Comparison of ENCODE assay signal across 7 mouse cellular contexts in the genomic region with DNA sequence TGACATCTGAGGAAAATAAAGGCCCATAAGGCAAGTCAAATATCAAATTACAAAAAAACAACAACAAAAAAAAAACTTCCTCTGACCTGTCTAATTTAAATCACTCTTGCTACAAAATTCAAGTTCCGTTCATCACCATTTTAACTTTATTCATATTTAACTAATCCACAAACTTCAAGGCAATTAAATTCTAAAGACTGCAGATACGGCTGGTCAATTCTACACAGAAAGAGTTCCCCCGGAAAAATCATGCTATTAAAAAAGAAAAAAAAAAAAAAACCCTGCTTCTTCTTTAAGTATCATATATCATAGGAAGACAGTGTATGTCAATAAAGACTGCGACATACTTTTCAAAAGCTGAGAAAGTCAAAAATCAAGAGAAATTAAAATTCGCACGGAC. TPM values are rescaled to one million over a fixed set of nuclear protein-coding genes. Genes with fewer than 3 reads are reported as not detected.
A peak's percentile ranks its signal among the peaks of the same experiment; 100 is the strongest.
DNase-seq lines count a peak whose midpoint lies in the region; ATAC-seq and TF ChIP-seq lines count a peak whose summit lies in the region.

No protein-coding gene starts in this region.

- peak overlapping the region; percentile 99 for H3K9ac ChIP-seq in lung, embryonic 15.5 days
- H3K9ac ChIP-seq in limb, embryonic 12.5 days (replicated peaks): peak overlapping the region; percentile 98

- H3K36me3 ChIP-seq in lung, embryonic 15.5 days: peaks cover 33% of the 10 kb centered on the region
- H3K36me3 ChIP-seq in forebrain, embryonic 10.5 days (replicated peaks): peaks cover 48% of the 10 kb centered on the region
- peaks cover 42% of the 10 kb centered on the region for H3K36me3 ChIP-seq in limb, embryonic 12.5 days
- H3K36me3 ChIP-seq in small intestine, adult 2 months (ENCODE audit: control insufficient read depth, insufficient read depth, low read length): peaks cover 25% of the 10 kb centered on the region

- H3K27ac ChIP-seq in lung, embryonic 15.5 days: peak overlapping the region; percentile 97
- peak overlapping the region; percentile 99 for H3K27ac ChIP-seq in forebrain, embryonic 10.5 days
- H3K27ac ChIP-seq in limb, embryonic 12.5 days: peak overlapping the region; percentile 99
- no peak overlapping the region for H3K27ac ChIP-seq in small intestine, adult 2 months (ENCODE audit: insufficient read depth, low read depth, low read length)

- H3K27me3 ChIP-seq in lung, embryonic 15.5 days: no peaks in the 10 kb centered on the region
- H3K27me3 ChIP-seq in forebrain, embryonic 10.5 days (ENCODE audit: poor library complexity, severe bottlenecking): no peaks in the 10 kb centered on the region
- H3K27me3 ChIP-seq in limb, embryonic 12.5 days: no peaks in the 10 kb centered on the region
- H3K27me3 ChIP-seq in small intestine, adult 2 months (ENCODE audit: control insufficient read depth, insufficient read depth, low read length): no peaks in the 10 kb centered on the region

- TF ChIP-seq POLR2A in small intestine, adult 2 months (IDR thresholded peaks at IDR 0.05; ENCODE audit: low read depth, low read length): no peak

- no peak for ATAC-seq in lung, embryonic 15.5 days (ENCODE audit: borderline replicate concordance, extremely low read depth, low FRiP score, low TSS enrichment)
- ATAC-seq in limb, embryonic 12.5 days (ENCODE audit: insufficient number of reproducible peaks, insufficient read depth, low FRiP score, low TSS enrichment, low read depth): no peak

- WGBS in lung, embryonic 15.5 days: 15% methylated on average over 6 of the region's 6 CpGs
- WGBS in forebrain, embryonic 10.5 days: 28% methylated on average over 6 of the region's 6 CpGs
- 18% methylated on average over 6 of the region's 6 CpGs for WGBS in limb, embryonic 12.5 days
- 8% methylated on average over 6 of the region's 6 CpGs for whole genome bisulfite sequencing in small intestine, adult 2 months

- peak overlapping the region; percentile 60 for H3K4me2 ChIP-seq in lung, embryonic 15.5 days
- H3K4me2 ChIP-seq in limb, embryonic 12.5 days: peak overlapping the region; percentile 58

- peaks cover 22% of the 10 kb centered on the region for H3K4me1 ChIP-seq in lung, embryonic 15.5 days
- peaks cover 21% of the 10 kb centered on the region for H3K4me1 ChIP-seq in forebrain, embryonic 10.5 days
- peaks cover 11% of the 10 kb centered on the region for H3K4me1 ChIP-seq in limb, embryonic 12.5 days (replicated peaks)
- H3K4me1 ChIP-seq in small intestine, adult 2 months (ENCODE audit: control insufficient read depth, insufficient read depth, insufficient read length, low read length): peaks cover 7% of the 10 kb centered on the region; the same call in 1 of the 2 replicates

- no peaks in the 10 kb centered on the region for H3K9me3 ChIP-seq in lung, embryonic 15.5 days
- no peaks in the 10 kb centered on the region for H3K9me3 ChIP-seq in forebrain, embryonic 10.5 days
- H3K9me3 ChIP-seq in limb, embryonic 12.5 days: no peaks in the 10 kb centered on the region

- peak overlapping the region; percentile 100 for H3K4me3 ChIP-seq in lung, embryonic 15.5 days
- peak overlapping the region; percentile 85 for H3K4me3 ChIP-seq in forebrain, embryonic 10.5 days
- H3K4me3 ChIP-seq in limb, embryonic 12.5 days (replicated peaks): peak overlapping the region; percentile 98
- H3K4me3 ChIP-seq in small intestine, adult 2 months (ENCODE audit: low read depth, low read length): peak overlapping the region; percentile 98

- no peak for DNase-seq in lung, postnatal 25 days (ENCODE audit: low spot score)
- no peak for DNase-seq in forebrain, embryonic 10.5 days (ENCODE audit: extremely low spot score, low spot score)
- no peak for DNase-seq in cerebellum, adult 11-12 months
- no peak for DNase-seq in embryo, embryonic 10 days (ENCODE audit: low spot score)

- no peak for TF ChIP-seq CTCF in small intestine, adult 2 months (IDR thresholded peaks at IDR 0.05; ENCODE audit: extremely low read depth, insufficient read length, insufficient replicate concordance, low read depth, low read length)

RNA-seq across cellular contexts. Expression of a gene that starts 1.0 kb away (rescaled TPM):
- 38.5 and 41.8 TPM in 2 replicates for polyA plus RNA-seq in lung, embryonic 15.5 days (2015; fragmentation: Nextera tagmentation; extraction: Ambion mirVana)
- polyA plus RNA-seq in forebrain, embryonic 10.5 days (2016; fragmentation: Nextera tagmentation; extraction: Ambion mirVana): 45.4 and 47.2 TPM in 2 replicates
- 46.7 and 53.1 TPM in 2 replicates for polyA plus RNA-seq in limb, embryonic 12.5 days (2016; fragmentation: Nextera tagmentation; extraction: Ambion mirVana)
- 0.39 and 1.6 TPM in 2 replicates for polyA plus RNA-seq in small intestine, adult 2 months (2012; rRNA removed)

RNA-seq across cellular contexts. Expression of a gene that starts 17.9 kb away (rescaled TPM):
- polyA plus RNA-seq in lung, embryonic 15.5 days (2015; fragmentation: Nextera tagmentation; extraction: Ambion mirVana): 4.1 TPM in 1 of 2 replicates, not detected in the other
- polyA plus RNA-seq in forebrain, embryonic 10.5 days (2016; fragmentation: Nextera tagmentation; extraction: Ambion mirVana): not detected in 2 replicates
- not detected in 2 replicates for polyA plus RNA-seq in limb, embryonic 12.5 days (2016; fragmentation: Nextera tagmentation; extraction: Ambion mirVana)
- not detected in 2 replicates for polyA plus RNA-seq in small intestine, adult 2 months (2012; rRNA removed)

Comparison
In these comparisons a context has a peak if more than half of its experiments do, and no peak if none do; other contexts are left out.
1. RNA of a gene that starts 1.0 kb away (polyA plus RNA-seq): 45.4 to 47.2 TPM in forebrain, embryonic 10.5 days, 46.7 to 53.1 TPM in limb, embryonic 12.5 days and 38.5 to 41.8 TPM in lung, embryonic 15.5 days; 0.39 to 1.6 TPM in small intestine, adult 2 months; every median in the first group is over 10 times any median in the second.
2. Peak in every context shown above with its lines, with median percentiles within 50 percentile points of each other: H3K4me3 ChIP-seq.